Mouse (Mus musculus): ENCODE measurements around the gene Akap2.
A peak's percentile ranks its signal among the peaks of the same experiment; 100 is the strongest.

Gene Akap2

DNA sequence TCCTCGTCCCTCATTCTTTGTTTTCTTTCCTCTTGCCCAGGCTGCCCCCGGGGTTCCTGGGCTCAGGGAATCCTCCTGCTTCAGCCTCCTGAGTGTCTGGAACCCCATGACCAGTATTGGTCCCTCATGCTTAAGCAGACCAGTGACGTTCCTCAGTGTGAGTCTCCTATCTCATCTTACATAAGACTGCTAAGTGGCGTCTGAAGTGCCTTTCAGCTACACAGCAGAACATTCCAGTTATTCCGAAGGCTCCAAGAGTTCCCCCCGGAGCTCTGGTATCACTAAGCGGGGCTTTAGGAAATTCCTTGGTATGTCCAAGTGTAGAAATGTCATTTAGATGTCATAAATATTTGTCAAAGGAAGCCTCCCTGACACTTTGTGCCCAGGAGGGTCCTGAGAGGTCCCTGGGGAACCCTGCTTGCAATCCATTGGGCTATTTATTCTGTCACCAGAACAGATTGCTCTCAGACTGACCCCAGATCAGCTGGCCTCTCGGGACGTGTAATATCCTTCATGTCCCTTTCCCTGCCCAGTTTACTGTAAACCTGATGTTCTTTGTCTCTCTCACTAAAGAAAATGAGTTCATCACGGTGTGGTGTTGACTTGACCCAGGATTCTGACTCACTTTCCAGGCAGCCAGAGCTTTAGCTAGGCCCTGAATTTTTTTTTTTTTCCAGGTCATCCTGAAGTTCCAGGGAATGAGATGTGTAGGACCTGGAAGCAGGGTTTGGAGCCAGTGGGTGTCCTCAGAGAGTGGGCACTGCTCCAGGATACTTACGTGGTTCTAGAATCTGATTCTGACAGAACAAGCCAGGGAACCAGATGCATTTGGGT lies 125.2 kb downstream of the Akap2 start:
- DNase-seq: peak; percentile 38 to 57

- DNase-seq: peak; percentile 92 to 94
Measured at GRCm38 (mm10) chr4:57845031-57845431, 127.6 kb downstream of the Akap2 start.

DNA sequence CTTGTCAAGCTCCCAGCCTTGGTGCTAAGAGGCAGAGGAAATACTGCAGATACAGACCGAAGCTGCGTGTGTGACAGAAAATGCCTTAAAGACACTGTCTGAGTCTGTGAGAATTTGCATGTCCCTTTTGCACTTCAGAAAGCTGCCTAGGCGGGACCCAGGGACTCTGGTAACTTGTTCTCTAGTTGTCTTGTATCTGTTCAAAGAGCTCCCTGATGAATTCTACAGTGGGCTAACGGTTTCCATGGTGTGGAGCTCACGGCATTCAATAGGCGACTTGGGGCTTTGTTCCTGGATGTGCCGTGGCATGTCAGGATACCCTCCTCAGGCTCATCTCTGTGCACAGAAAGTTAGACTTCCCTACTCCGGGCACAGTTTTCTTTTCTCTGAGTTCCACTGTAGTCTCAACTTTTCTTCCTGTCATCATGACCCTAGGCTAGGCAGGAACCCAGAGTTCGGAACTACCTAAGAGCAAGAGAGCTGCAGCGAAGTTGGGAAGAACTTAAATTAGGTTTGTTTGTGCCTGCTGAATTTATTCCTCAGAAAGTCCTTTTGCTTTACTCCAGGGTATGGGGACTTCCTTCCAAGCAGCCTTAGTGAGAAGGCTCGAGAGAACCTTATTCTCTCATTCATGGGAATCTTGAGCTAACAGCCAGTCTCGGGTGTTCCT lies 128.2 kb downstream of the Akap2 start:
- DNase-seq: no peak

DNA sequence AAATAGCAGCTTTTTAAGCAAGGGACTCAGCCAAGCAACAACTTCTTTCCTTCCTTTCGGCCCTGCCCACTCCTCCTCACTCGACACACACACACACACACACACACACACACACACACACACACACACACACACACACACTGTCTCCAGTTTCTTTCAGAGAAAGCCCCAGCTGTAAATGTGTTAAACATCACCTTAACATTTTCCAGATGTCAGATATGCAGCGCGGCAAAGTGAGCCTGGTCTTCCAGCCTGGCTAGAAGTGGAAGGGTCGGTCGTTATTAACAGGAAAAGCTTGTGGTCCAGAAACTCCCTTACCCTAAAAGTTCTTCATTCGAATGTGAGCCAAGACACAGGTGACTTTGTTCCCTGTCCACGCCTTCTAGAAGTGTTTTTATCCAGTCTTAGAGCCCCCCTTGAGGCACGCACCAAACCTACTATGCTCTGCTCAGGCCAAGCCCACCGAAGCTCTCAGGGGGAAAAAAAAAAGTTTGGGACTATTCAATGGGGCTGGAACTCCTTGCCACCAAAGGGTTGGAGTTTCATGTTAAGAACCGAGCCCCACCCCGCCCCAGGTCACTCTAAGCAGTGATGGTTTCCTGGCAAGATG lies 129.0 kb downstream of the Akap2 start:
- no peak for DNase-seq

- DNase-seq: peak in 1 of 2 experiments; percentile 46
Measured at GRCm38 (mm10) chr4:57846991-57847422, 129.6 kb downstream of the Akap2 start.

DNA sequence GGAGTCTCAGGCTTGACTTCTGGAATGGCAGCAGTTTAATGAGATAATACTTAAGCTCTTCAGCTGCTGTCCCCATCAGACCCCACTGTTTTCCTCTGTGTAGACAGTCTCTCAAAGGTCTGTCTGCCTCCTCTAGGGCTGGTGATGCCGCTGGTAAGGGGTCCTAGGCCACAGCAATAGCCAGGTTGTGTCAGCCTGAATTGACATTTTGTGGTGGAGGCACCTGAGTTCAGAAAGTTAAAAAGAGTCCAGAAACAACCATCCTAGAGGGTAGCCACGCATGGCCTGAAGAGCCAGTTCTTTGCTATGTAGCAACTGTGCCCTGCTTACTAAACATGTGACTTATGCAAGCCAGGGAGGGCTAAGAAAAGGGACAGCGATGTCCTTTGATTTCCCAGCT lies 130.2 kb downstream of the Akap2 start:
- DNase-seq: no peak

GRCm38 (mm10) chr4:57849465-57849864 lies 132.0 kb downstream of the Akap2 start:
- DNase-seq: no peak

DNA sequence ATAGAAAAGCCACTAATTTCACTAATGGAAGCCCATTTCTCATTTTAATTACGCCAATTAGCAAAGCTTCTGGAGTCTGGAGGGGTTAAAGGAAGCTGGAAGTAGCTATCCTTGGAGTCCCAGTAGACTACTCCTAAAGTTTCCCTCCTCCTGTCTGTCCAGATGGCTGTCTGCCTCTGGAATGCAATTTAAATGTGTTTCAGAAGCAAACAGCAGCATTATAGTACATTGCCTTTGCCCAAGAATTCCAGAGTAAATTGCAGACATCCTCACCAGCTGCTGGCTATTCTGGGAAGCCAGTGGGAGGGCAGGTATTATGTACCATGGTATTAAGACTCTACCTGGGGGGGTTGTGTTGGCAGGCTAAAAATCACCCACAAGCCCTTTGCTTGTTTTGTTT lies 134.3 kb downstream of the Akap2 start:
- no peak for DNase-seq

GRCm38 (mm10) chr4:57852461-57853040 lies 135.1 kb downstream of the Akap2 start:
- DNase-seq: no peak

- DNase-seq: no peak
Measured at GRCm38 (mm10) chr4:57854181-57854580, 136.7 kb downstream of the Akap2 start.

GRCm38 (mm10) chr4:57855281-57855941 lies 138.0 kb downstream of the Akap2 start:
- no peak for DNase-seq

DNA sequence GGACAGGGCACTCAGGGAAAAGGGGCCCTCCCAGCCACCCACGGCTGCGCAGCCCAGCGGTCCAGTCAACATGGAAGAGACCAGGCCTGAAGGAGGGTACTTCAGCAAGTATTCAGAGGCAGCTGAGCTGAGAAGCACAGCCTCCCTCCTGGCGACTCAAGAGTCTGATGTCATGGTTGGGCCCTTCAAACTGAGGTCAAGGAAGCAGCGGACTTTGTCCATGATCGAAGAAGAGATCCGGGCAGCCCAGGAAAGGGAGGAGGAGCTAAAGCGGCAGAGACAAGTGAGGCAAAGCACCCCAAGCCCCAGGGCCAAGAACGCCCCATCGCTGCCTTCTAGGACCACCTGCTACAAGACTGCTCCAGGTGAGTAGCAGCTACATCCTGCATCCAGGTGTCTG lies 139.2 kb downstream of the Akap2 start:
- DNase-seq: peak in 1 of 2 experiments; percentile 64

DNA sequence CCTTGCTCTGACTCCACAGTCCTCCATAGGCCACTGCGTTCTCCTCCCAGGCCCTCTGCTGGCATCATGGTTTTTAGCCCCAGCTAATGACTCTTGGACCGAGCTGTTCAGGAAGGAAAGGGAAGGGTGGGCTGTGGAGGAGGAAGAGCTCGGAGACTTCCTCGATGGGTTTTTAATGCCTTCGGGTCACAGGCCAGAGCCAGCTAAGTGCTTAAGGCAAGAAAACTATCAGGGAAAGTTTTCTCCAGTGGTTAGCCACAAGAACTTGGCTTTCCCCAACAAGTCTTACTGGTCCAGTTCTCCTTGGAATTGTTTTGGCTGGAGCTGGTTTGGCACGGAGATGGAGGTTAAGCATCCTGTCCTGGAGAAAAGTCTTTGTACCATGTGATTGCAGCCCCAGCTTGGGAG lies 142.8 kb downstream of the Akap2 start:
- peak; percentile 53 to 54 for DNase-seq

- peak; percentile 65 to 69 for DNase-seq
Measured at GRCm38 (mm10) chr4:57861166-57861565, 143.7 kb downstream of the Akap2 start.

DNA sequence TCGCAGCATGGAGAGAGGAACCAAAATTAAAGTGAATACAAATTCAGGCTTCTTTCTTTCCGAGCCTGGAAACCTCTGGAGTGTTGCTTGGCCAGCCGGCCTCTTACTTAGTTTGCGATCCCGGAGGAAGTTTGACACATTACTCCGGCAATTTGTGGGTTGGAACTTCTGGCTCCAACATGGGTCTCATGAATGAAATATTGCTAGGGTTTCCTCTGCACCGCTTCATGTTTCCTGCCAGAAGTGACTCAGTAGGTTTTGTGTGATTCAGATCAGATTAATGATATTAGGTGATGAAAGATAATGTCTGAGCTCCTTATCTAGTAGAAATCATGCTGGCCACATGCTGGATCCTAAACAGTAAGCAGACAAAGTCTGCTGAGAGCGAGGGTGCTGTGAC lies 144.4 kb downstream of the Akap2 start:
- DNase-seq: no peak

DNA sequence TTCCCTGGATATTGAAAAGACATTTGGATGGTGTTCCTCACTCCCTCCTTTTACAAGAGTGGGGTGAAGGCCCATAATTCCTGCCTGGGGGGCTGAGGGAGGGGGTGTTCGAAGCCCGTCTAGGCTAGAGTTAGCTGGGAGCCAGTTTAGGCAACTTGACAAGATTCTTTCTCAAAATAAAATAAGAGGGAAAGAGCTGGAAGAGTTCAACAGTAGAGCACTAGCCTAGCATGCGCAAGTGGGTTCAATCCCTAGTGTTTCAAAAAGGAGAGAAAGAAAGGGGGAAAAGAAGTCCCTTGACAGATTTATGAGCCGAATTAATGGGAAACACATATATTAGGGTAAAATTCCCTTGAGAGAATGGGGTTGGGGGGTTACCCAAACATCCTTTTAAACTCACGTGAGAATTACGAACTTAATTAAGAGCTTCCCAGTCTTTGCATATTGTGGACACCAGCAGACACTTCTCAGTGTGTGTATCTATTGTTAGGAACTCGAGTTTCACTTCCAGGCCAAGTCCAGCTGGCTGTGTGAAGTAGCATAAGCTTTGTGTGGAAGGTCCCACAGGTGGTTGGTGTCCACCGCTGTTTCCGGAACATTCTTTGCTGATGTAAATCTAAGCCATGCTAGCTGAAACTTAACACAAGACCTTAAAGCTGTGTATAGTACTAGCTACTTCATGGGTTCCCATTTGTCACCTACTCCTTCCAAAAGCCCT lies 145.0 kb downstream of the Akap2 start:
- no peak for DNase-seq

GRCm38 (mm10) chr4:57866088-57866487 lies 148.6 kb downstream of the Akap2 start:
- peak in 1 of 2 experiments; percentile 52 for DNase-seq

DNA sequence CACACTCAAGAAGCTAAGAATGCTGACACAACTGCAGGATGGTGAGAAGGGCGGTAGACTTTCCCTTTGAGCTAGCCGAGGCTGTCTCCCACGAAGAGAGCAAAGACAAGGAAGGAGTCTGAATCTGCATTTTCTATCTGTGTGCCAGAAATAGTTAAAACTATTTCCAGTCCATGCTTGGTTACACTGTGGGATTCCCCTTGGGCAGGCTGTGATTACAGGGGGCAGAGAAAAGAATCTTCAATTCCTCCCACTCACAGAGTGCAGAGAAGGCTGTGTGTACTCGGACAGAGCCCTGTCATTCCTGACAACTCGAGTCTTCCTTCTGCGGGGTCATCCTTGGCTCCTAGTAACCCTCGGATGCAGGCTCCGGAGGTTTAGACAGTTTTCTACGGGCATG lies 149.5 kb downstream of the Akap2 start:
- no peak for DNase-seq

- DNase-seq: no peak
Measured at GRCm38 (mm10) chr4:57867454-57867853, 150.0 kb downstream of the Akap2 start.

GRCm38 (mm10) chr4:57879137-57879536 lies 161.7 kb downstream of the Akap2 start:
- DNase-seq: no peak

DNA sequence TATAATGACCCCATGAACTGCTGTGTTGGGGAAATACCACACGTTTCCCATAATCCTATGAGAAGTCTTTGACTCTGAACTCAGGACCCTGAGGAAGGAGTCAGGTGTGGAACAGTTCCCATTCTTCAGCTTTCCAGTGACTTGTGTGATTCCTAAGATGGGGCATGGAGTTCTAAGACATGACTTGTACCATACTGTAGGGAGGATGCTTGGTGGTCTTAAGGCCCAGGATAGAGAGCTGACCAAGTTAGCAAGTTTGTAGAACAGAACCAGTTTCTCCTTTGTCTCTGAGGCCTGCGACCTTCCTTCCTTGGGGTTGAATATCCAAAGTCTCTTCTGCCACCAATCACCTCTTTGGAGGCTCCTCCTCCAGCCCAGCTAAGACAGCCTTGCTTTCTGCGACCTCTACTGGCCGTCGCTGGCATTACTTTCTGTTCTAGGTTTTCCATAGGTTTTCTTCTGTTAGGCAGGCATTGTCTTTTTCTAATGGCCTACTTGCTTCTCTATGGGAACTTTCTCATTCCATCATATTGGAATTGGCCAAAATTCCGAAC lies 162.4 kb downstream of the Akap2 start:
- DNase-seq: peak; percentile 76 to 86
